Mouse (Mus musculus) bone marrow macrophage, adult 2 months (primary cell): Measurements from ENCODE around the gene Rcsd1.

ENCODE experiments used
- CTCF ChIP-seq: IDR thresholded peaks from 2 replicates; pipeline ENCODE4 v1.5.1; 2012; ENCODE audit warnings: low read depth, mild to moderate bottlenecking, low read length, moderate library complexity
- POLR2A ChIP-seq: IDR thresholded peaks from 2 replicates; pipeline ENCODE4 v1.6.1; 2012; ENCODE audit warnings: mild to moderate bottlenecking, low read depth, low read length, borderline replicate concordance

DNA sequence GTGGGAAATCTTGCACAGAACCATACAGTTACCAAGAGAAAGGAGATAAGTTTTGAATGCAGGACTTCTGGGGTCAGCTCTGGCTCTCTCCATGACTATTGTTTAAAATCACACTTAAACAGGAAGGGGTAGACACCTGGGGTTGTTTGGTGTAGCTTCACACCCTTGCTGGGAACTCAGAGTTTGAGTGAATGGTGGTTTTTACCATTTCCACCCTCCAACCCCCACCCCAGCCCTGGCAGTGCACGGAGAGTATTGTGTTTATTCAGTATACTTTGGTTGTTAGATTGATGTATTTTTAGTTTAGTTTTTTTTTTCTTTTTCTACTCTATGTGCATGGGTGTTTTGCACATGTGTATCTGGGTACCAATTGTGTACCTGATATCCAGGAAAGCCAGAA is 20.6 kb upstream of the Rcsd1 start:
- TF ChIP-seq CTCF (no peak), POLR2A (no peak)
